Mouse (Mus musculus): Measurements from ENCODE around the gene Klkb1.

DNA sequence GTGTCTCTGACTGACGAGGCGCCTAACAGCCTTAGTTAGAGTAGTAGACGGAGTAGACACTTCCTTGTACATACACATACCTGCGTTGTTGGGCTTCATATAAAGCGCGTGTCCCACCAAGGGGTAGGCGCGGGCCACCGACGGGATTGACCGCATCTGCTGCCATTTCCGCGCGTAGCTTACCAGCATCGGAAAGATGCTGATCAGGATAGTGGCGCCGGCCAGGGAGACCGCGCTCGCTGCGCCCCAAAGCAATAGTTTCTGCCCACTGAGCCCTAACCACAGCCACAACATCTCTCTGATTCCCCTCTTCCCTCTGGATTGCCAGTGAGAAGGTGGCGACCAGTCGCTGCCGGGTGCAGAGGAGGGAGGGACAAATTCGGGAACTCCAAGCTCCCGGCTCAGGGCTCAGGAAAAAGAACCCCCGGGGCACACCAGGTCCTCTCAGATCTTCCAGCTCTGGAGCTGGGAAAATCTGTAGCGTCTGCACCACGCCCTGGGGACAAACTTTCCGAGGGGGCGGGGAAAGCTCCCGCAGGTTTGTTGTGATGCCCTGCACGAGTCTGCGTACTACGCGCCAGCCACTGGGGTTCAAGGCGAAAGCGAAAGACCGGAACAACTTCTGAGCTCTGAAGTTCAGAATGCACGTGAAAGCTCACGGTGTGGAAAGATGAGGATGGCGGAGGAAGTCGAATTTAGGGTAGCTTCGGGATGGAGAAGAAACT lies 38.2 kb upstream of the Klkb1 start, which contains the start of gene Cyp4v3:
- TF ChIP-seq CTCF (IDR thresholded peaks at IDR 0.05; ENCODE audit: control insufficient read depth, insufficient read depth, insufficient read length) = no peak
- no peak for TF ChIP-seq MAX (IDR thresholded peaks at IDR 0.05)
